Mouse (Mus musculus) kidney, embryonic 14.5 days (tissue): ENCODE results near the gene Nip7. TPM values are rescaled to one million over a fixed set of nuclear protein-coding genes. Genes with fewer than 3 reads are reported as not detected.
"Not testable (repeated sequence)": the region's sequence is repeated elsewhere in the genome, so short reads cannot be mapped to it uniquely, and the experiment has no call there.

Source experiments
- ATAC-seq: fragments of 200-750 bp; cut with Nextera tagmentation; 2 replicates; pipeline ENCODE4 v1.8.0; 2017; ENCODE audit warnings: moderate number of reproducible peaks, mild to moderate bottlenecking, moderate TSS enrichment, moderate library complexity; ENCODE audit not compliant: low FRiP score, low TSS enrichment
- H3K27ac ChIP-seq: fragments of 300-500 bp; sonication (generic); 2 replicates; pipeline ENCODE4 v1.5.1; 2014; ENCODE audit warnings: low read depth, mild to moderate bottlenecking, low read length, moderate library complexity, mixed read lengths
- H3K27me3 ChIP-seq: fragments of 300-500 bp; sonication (generic); 2 replicates; pipeline ENCODE4 v1.6.1; 2014; ENCODE audit warnings: mild to moderate bottlenecking, low read length; ENCODE audit not compliant: control insufficient read depth, insufficient read depth
- H3K36me3 ChIP-seq: fragments of 300-500 bp; sonication (generic); 2 replicates; pipeline ENCODE4 v1.6.1; 2014; ENCODE audit warnings: low read length, mixed read lengths; ENCODE audit not compliant: control insufficient read depth, insufficient read depth
- H3K4me1 ChIP-seq: fragments of 300-500 bp; sonication (generic); 2 replicates; pipeline ENCODE4 v1.6.1; 2014; ENCODE audit warnings: low read length, mixed read lengths; ENCODE audit not compliant: control insufficient read depth, insufficient read depth
- H3K4me2 ChIP-seq: fragments of 300-500 bp; sonication (generic); replicated peaks from 2 replicates; pipeline ENCODE4 v1.6.1; 2014; ENCODE audit warnings: low read depth, mild to moderate bottlenecking, low read length
- H3K4me3 ChIP-seq: fragments of 300-500 bp; sonication (generic); 2 replicates; pipeline ENCODE4 v1.5.1; 2014; ENCODE audit warnings: mild to moderate bottlenecking, low read length
- H3K9ac ChIP-seq: fragments of 300-500 bp; sonication (generic); 2 replicates; pipeline ENCODE4 v1.6.1; 2014; ENCODE audit warnings: low read depth, mild to moderate bottlenecking, low read length, moderate library complexity
- H3K9me3 ChIP-seq: fragments of 300-500 bp; sonication (generic); 2 replicates; pipeline ENCODE4 v1.6.1; 2016; ENCODE audit warnings: low read length; ENCODE audit not compliant: control insufficient read depth
- WGBS: fragments of 180-500 bp; shearing (Covaris S2); extraction: QIAGEN DNeasy Blood & Tissue Kit; methylation state at CpG from one replicate; pipeline ENCODE4 v1.1.7; 2014; 5-methylcytosine and 5-hydroxymethylcytosine counted together
- polyA plus RNA-seq: library from polyadenylated mRNA; unstranded; fragments of >200 nt; fragmentation: Nextera tagmentation; extraction: Ambion mirVana; gene quantifications from 2 replicates; pipeline ENCODE4 v1.2.1, GENCODE M21; 2014

Gene Nip7
- polyA plus RNA-seq, 1 experiment from 2014 or later = 110 TPM

GRCm38 (mm10) chr8:107031577-107032090, 25.0 kb upstream of the Nip7 start:
- Histone ChIP-seq H3K4me2 (peak overlapping the region; percentile 82), H3K4me1 (peaks cover 7% of the 10 kb centered on the region; the same call in 1 of the 2 replicates), H3K36me3 (peaks cover 3% of the 10 kb centered on the region; the same call in 1 of the 2 replicates), H3K27ac (peak overlapping the region; percentile 70), H3K27me3 (no peaks in the 10 kb centered on the region), H3K9me3 (no peaks in the 10 kb centered on the region), H3K4me3 (peak overlapping the region; percentile 94), H3K9ac (peak overlapping the region; percentile 95)
- no peak for ATAC-seq
- under 1% methylated on average over 33 of the region's 40 CpGs for WGBS

DNA sequence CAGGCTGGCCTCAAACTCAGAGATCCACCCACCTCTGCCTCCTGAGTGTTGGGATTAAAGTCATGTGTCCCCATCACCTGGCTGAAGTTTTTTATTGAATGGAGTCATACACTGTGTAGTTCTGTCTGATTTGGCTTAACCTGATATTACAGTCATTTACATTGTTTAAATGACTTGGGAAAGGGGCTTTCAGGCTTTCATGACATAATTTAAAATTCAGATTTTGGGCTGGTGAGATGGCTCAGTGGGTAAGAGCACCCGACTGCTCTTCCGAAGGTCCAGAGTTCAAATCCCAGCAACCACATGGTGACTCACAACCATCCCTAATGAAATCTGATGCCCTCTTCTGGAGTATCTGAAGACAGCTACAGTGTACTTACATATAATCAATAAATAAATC, 23.1 kb upstream of the Nip7 start:
- not testable (repeated sequence) for ATAC-seq

DNA sequence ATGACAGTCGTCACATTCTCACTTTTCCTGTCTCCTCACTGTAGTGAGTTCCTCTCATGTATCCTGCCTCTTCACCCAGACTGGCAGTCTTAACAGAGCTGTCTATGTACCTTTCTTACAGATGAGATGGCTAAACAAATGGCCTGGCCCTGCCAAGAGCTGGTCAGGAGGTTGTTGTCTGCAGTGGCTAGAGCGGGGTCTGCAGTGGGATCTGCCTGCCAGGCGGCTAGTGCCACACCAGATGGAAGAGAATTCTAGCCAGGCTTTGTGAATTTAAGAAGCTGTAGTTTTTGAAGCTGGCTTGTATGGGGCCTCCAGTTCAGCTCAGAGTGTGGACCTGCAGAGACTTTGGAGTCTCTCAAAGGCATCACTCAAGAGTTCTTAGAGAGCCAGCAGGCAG, 21.0 kb upstream of the Nip7 start:
- Histone ChIP-seq H3K36me3 (peaks cover 31% of the 10 kb centered on the region), H3K9me3 (no peaks in the 10 kb centered on the region), H3K4me3 (no peak overlapping the region), H3K27me3 (no peaks in the 10 kb centered on the region), H3K27ac (no peak overlapping the region), H3K9ac (no peak overlapping the region), H3K4me1 (peaks cover 7% of the 10 kb centered on the region; the same call in 1 of the 2 replicates), H3K4me2 (no peak overlapping the region)
- ATAC-seq = no peak
- 83% methylated on average over 3 of the region's 3 CpGs for WGBS

More for the DNA sequence above, 23.1 kb upstream of the Nip7 start:
- not testable (repeated sequence) for H3K4me2 ChIP-seq, H3K27ac ChIP-seq, H3K4me3 ChIP-seq, H3K27me3 ChIP-seq, H3K9me3 ChIP-seq, H3K4me1 ChIP-seq, H3K9ac ChIP-seq
- H3K36me3 ChIP-seq = peaks cover 12% of the 10 kb centered on the region
- WGBS = 96% methylated on average over 2 of the region's 2 CpGs

GRCm38 (mm10) chr8:107036626-107037025, 20.1 kb upstream of the Nip7 start:
- peaks cover 7% of the 10 kb centered on the region; the same call in 1 of the 2 replicates for H3K4me1 ChIP-seq
- no peak overlapping the region for H3K4me2 ChIP-seq
- no peaks in the 10 kb centered on the region for H3K9me3 ChIP-seq
- H3K27ac ChIP-seq = no peak overlapping the region
- no peak for ATAC-seq
- 79% methylated on average over 8 of the region's 8 CpGs for WGBS
- no peak overlapping the region for H3K9ac ChIP-seq
- H3K4me3 ChIP-seq = no peak overlapping the region
- peaks cover 40% of the 10 kb centered on the region for H3K36me3 ChIP-seq
- H3K27me3 ChIP-seq = no peaks in the 10 kb centered on the region

GRCm38 (mm10) chr8:107040632-107041031, 16.0 kb upstream of the Nip7 start:
- Histone ChIP-seq H3K27me3 (no peaks in the 10 kb centered on the region), H3K36me3 (peaks cover 80% of the 10 kb centered on the region), H3K9me3 (no peaks in the 10 kb centered on the region), H3K4me2 (no peak overlapping the region), H3K4me1 (no peaks in the 10 kb centered on the region), H3K4me3 (no peak overlapping the region), H3K27ac (no peak overlapping the region), H3K9ac (no peak overlapping the region)
- 81% methylated on average over 7 of the region's 7 CpGs for WGBS
- ATAC-seq = no peak

DNA sequence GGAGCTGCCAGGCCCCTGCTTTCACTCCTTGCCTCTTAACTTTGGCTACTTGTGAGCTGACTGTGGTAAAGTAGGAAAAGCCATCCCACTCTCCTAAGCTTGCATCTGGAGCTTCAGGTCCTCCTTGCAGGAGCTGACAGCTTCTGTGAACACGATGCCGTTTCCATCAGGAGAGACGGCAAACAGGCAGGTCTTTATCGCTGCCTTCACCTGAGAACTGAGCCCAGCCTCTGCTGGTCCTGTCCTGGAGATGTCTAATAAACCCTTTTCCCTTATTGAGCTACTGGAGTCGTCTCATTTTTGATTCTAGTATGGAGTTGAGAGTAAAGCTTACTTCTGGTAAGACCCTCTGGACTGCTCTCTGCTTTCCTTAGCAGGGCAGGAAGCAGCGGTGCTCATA, 11.2 kb upstream of the Nip7 start:
- no peak overlapping the region for H3K4me2 ChIP-seq
- peaks cover 76% of the 10 kb centered on the region for H3K36me3 ChIP-seq
- H3K9me3 ChIP-seq = no peaks in the 10 kb centered on the region
- ATAC-seq = no peak
- H3K27me3 ChIP-seq = no peaks in the 10 kb centered on the region
- 0 out of 2 replicates have a peak, but pooled peaks cover 6% of the 10 kb centered on the region for H3K4me1 ChIP-seq
- H3K9ac ChIP-seq = no peak overlapping the region
- 92% methylated on average over 6 of the region's 6 CpGs for WGBS
- H3K27ac ChIP-seq = no peak overlapping the region
- no peak overlapping the region for H3K4me3 ChIP-seq

GRCm38 (mm10) chr8:107046976-107047375, 9.7 kb upstream of the Nip7 start:
- H3K4me2 ChIP-seq = peak overlapping the region; percentile 89; the same call in 1 of the 2 replicates
- peaks cover 73% of the 10 kb centered on the region for H3K36me3 ChIP-seq
- no peak overlapping the region for H3K27ac ChIP-seq
- H3K9ac ChIP-seq = no peak overlapping the region; the same call in 1 of the 2 replicates
- no peaks in the 10 kb centered on the region for H3K9me3 ChIP-seq
- ATAC-seq = no peak
- 0 out of 2 replicates have a peak, but pooled peaks cover 6% of the 10 kb centered on the region for H3K4me1 ChIP-seq
- no peaks in the 10 kb centered on the region for H3K27me3 ChIP-seq
- WGBS = 81% methylated on average over 5 of the region's 5 CpGs
- H3K4me3 ChIP-seq = no peak overlapping the region

GRCm38 (mm10) chr8:107048061-107048941, 8.4 kb upstream of the Nip7 start, which contains the start of gene Pdf:
Pdf (minus strand) TSS chr8:107048614.
- H3K27me3 ChIP-seq = no peaks in the 10 kb centered on the region
- under 1% methylated on average over 87 of the region's 87 CpGs for WGBS
- H3K4me2 ChIP-seq = peak within 1 kb of the TSS; percentile 89
- peak within 1 kb of the TSS; percentile 91 for H3K4me3 ChIP-seq
- H3K4me1 ChIP-seq = 0 out of 2 replicates have a peak, but pooled peaks cover 6% of the 10 kb centered on the region
- peak within 1 kb of the TSS; percentile 97 for H3K27ac ChIP-seq
- peak; percentile 85 for ATAC-seq
- peaks cover 73% of the 10 kb centered on the region for H3K36me3 ChIP-seq
- peak within 1 kb of the TSS; percentile 96 for H3K9ac ChIP-seq
- H3K9me3 ChIP-seq = no peaks in the 10 kb centered on the region

GRCm38 (mm10) chr8:107049480-107049879, 7.2 kb upstream of the Nip7 start:
- Histone ChIP-seq H3K27ac (no peak overlapping the region; the same call in 1 of the 2 replicates), H3K4me3 (peak overlapping the region; percentile 91; the same call in 1 of the 2 replicates), H3K36me3 (peaks cover 71% of the 10 kb centered on the region)

More at GRCm38 (mm10) chr8:107049480-107049879, 7.2 kb upstream of the Nip7 start:
- H3K9ac ChIP-seq = no peak overlapping the region
- H3K4me2 ChIP-seq = peak overlapping the region; percentile 89; the same call in 1 of the 2 replicates
- no peaks in the 10 kb centered on the region for H3K9me3 ChIP-seq
- no peak for ATAC-seq
- H3K27me3 ChIP-seq = no peaks in the 10 kb centered on the region
- 0 out of 2 replicates have a peak, but pooled peaks cover 6% of the 10 kb centered on the region for H3K4me1 ChIP-seq
- 93% methylated on average over 4 of the region's 4 CpGs for WGBS
